Mouse (Mus musculus) right cerebral cortex, adult 2 months (tissue): Measurements from ENCODE around the gene Ifi211.
"Not testable (repeated sequence)": the region's sequence is repeated elsewhere in the genome, so short reads cannot be mapped to it uniquely, and the experiment has no call there.

Source experiments
- DNase-seq, 2 experiments: peaks; one replicate each; pipeline ENCODE4 v3.0.0; 2021 to 2022; ENCODE audit warnings: low spot score in 2 of 2

Gene Ifi211

GRCm38 (mm10) chr1:173912548-173913255, at the start of gene Ifi211:
Gene Ifi211, minus strand, starts transcription at chr1:173913046.
- not testable (repeated sequence) for DNase-seq

GRCm38 (mm10) chr1:173961491-173961890, 48.6 kb upstream of the Ifi211 start:
- DNase-seq, result not testable (repeated sequence)

GRCm38 (mm10) chr1:173959998-173960397, 47.2 kb upstream of the Ifi211 start:
- DNase-seq, result not testable (repeated sequence)

GRCm38 (mm10) chr1:173955839-173956527, 43.1 kb upstream of the Ifi211 start:
- DNase-seq, result not testable (repeated sequence)

- DNase-seq, result no peak
These were observed 42.4 kb upstream of the Ifi211 start for GRCm38 (mm10) chr1:173955071-173955796.

- no peak for DNase-seq
These were observed 40.7 kb upstream of the Ifi211 start for GRCm38 (mm10) chr1:173953563-173953962.

GRCm38 (mm10) chr1:173949044-173949443, 36.2 kb upstream of the Ifi211 start:
- not testable (repeated sequence) for DNase-seq

- peak; percentile 1 to 2 for DNase-seq
These were observed 29.9 kb upstream of the Ifi211 start for GRCm38 (mm10) chr1:173942780-173943066.

- not testable (repeated sequence) for DNase-seq
These were observed 29.3 kb upstream of the Ifi211 start, which contains the start of the genes Mndal and Ifi203 for GRCm38 (mm10) chr1:173941924-173942779. Gene Mndal, minus strand, starts transcription at chr1:173942491. Gene Ifi203, minus strand, starts transcription at chr1:173942672.

GRCm38 (mm10) chr1:173941522-173941921, 28.7 kb upstream of the Ifi211 start:
- DNase-seq, result not testable (repeated sequence)

GRCm38 (mm10) chr1:173919279-173919678, 6.4 kb upstream of the Ifi211 start:
- not testable (repeated sequence) for DNase-seq

GRCm38 (mm10) chr1:173914559-173914958, 1.7 kb upstream of the Ifi211 start:
- no peak for DNase-seq

- DNase-seq, result not testable (repeated sequence)
These were observed 478 bp upstream of the Ifi211 start for GRCm38 (mm10) chr1:173913256-173913791.

- no peak for DNase-seq
These were observed 910 bp downstream of the Ifi211 start for GRCm38 (mm10) chr1:173911808-173912464.

- not testable (repeated sequence) for DNase-seq
These were observed 4.5 kb downstream of the Ifi211 start for GRCm38 (mm10) chr1:173908390-173908789.

GRCm38 (mm10) chr1:173905885-173906284, 7.0 kb downstream of the Ifi211 start:
- DNase-seq, result not testable (repeated sequence)

- DNase-seq, result not testable (repeated sequence)
These were observed 23.1 kb downstream of the Ifi211 start for GRCm38 (mm10) chr1:173889741-173890140.

GRCm38 (mm10) chr1:173887026-173887787, 25.6 kb downstream of the Ifi211 start:
- not testable (repeated sequence) for DNase-seq

- DNase-seq, result not testable (repeated sequence)
These were observed 32.7 kb downstream of the Ifi211 start for GRCm38 (mm10) chr1:173880004-173880666.
